Mouse (Mus musculus) kidney, adult 9 months (tissue): ENCODE results near the gene Aff3.
A peak's percentile ranks its signal among the peaks of the same experiment; 100 is the strongest.

Experiments
- DNase-seq: peaks from one replicate; pipeline ENCODE4 v3.0.0; 2022

The Aff3 gene

DNA sequence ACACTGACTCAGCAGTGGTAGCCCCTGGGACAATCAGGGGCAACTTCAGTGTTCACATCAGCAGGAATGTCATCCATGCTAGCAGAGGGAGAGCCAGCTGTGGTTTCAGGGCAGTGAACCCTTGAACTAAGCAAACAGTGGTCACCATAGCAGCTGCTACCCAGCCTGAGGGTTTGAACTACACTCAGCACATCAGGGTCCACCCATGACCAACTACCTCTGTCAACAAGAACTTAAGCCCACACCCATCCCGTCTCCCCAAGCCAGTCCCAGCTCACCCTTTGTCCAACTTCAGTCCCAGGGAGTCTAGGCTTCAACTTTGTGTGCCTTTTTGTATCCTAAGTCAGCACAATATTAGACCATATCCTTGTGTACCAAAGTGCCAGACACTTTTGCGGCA lies 176.9 kb downstream of the Aff3 start:
- DNase-seq: no peak

GRCm38 (mm10) chr1:38483191-38483590 lies 181.6 kb downstream of the Aff3 start:
- DNase-seq: no peak

- DNase-seq: no peak
Observed at GRCm38 (mm10) chr1:38478246-38478743, 186.5 kb downstream of the Aff3 start.

DNA sequence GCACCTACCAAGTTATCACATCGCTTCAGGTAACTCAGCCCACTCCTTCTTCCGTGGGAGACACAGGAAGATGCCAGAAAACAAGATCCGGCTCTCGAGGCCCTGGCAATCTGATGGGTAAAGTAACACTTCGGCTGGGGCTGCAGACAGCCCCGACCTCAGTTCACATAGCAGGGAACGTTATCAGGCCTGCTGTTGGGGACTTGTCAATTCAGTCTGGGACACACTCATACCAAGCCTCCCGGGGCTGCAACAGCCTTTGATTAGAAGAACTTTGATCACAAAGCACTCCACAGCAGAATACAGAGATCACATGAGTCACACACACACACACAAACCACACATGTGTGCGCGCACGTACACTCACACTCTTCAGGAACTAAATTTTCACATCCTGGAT lies 193.9 kb downstream of the Aff3 start:
- no peak for DNase-seq

- no peak for DNase-seq
Observed at GRCm38 (mm10) chr1:38470166-38470565, 194.6 kb downstream of the Aff3 start.

DNA sequence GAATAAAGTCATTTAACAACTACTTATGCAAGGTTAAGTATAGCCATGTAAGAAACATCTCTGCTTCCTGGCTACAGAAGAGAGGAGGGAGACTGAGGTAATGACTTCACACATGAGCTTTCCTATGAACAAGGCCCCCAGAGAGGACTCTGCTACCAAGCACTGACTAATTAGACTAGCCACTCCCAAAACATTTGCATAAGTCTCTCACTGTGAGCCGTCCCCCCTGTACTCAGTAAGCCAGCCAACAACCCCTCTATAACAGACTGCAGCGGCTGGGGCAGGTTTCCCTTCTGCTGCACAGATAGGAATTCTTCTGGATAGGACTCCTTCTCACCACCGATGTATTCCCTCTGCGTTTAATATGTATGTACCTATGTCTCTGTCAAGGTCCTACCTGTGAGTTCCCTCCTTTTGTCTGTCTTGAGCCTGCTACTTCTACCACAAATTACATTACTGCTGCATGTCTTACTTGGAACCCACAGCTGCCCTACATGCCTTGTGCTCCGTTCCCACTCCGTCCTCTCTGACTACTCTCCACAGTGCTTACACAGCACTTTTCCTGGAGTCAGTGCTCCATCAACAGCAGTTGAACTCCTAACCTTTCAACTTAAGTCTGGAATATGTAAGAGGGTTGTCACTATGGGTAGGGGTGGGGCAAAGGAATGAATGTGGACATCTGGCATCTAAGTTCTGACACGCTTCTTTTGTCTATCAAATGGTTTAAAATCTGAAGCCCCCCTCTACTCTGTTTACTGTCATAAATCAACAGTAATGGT lies 197.3 kb downstream of the Aff3 start:
- no peak for DNase-seq

DNA sequence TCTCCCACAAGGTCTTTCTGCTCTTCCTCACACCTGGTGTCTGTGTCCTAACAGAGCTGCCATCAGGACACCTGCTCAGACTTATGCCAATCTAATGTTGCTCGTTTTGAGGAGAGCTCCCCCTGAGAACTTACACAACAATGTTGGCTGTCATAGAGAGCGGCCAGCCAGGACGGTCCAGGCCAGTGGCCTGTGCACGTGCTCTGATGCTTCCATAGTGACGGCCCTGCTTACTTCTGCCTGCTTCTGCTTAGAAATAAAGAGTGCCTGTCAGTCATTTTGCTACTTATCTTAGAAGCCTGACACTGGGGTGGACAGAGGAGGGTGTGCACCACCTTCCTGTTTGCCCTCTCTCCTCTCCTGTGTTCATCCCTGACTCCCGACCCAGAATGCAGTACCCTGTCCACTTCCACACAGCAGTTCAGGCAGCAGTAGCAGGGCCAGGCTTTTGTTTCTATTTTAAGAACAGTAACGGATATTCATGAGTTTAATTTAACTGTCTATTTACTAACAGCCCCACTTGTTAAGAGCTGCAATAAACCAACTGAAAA lies 208.0 kb downstream of the Aff3 start:
- DNase-seq: no peak

- no peak for DNase-seq
Observed at GRCm38 (mm10) chr1:38454921-38455320, 209.8 kb downstream of the Aff3 start.

GRCm38 (mm10) chr1:38451367-38451766 lies 213.4 kb downstream of the Aff3 start:
- no peak for DNase-seq

- DNase-seq: no peak
Observed at GRCm38 (mm10) chr1:38450677-38451076, 214.1 kb downstream of the Aff3 start.

GRCm38 (mm10) chr1:38449816-38450478 lies 214.8 kb downstream of the Aff3 start:
- no peak for DNase-seq

- DNase-seq: no peak
Observed at GRCm38 (mm10) chr1:38448854-38449253, 215.9 kb downstream of the Aff3 start.

- no peak for DNase-seq
Observed at GRCm38 (mm10) chr1:38447581-38447980, 217.2 kb downstream of the Aff3 start.

- no peak for DNase-seq
Observed at GRCm38 (mm10) chr1:38446152-38446820, 218.5 kb downstream of the Aff3 start.

- no peak for DNase-seq
Observed at GRCm38 (mm10) chr1:38442887-38443286, 221.9 kb downstream of the Aff3 start.

GRCm38 (mm10) chr1:38442479-38442878 lies 222.3 kb downstream of the Aff3 start:
- DNase-seq: no peak

GRCm38 (mm10) chr1:38441800-38442199 lies 223.0 kb downstream of the Aff3 start:
- no peak for DNase-seq

DNA sequence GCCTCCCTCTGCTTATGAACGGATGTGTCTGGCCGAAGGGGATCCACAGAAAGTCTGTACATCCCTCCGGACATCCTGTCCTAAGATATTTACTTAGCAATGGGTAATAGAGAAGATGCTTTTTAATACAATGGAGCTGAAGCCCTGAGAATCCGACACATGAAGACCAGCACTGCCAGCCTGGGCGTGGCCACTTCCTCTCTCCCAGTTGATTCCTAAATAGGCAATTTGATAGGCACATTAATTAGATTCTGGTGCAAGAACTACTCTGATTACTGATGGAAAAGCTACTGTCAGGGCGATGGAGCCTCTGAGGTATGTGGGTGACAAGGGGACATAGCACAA lies 224.3 kb downstream of the Aff3 start:
- DNase-seq: no peak

- DNase-seq: peak; percentile 15
Observed at GRCm38 (mm10) chr1:38439751-38440470, 224.8 kb downstream of the Aff3 start.

- no peak for DNase-seq
Observed at GRCm38 (mm10) chr1:38438447-38438846, 226.3 kb downstream of the Aff3 start.

DNA sequence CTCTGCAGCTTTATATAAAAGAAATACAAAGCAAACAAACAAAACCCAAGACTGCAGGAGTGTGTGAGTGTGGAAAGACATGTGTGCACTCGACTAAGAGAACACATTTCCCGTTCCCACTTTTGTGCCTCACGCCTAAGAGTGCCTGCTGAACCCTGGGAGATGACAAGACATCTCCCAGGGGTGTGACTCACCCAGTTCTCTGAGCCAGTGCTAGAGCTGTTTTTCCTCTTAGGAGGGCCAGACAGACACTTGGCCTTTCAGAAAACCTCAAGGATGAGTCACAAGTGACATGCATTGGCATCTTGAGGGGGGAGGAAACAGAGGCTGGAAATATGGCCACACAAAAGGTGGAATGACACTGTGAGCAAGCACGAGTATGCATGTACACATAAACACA lies 227.1 kb downstream of the Aff3 start:
- no peak for DNase-seq

DNA sequence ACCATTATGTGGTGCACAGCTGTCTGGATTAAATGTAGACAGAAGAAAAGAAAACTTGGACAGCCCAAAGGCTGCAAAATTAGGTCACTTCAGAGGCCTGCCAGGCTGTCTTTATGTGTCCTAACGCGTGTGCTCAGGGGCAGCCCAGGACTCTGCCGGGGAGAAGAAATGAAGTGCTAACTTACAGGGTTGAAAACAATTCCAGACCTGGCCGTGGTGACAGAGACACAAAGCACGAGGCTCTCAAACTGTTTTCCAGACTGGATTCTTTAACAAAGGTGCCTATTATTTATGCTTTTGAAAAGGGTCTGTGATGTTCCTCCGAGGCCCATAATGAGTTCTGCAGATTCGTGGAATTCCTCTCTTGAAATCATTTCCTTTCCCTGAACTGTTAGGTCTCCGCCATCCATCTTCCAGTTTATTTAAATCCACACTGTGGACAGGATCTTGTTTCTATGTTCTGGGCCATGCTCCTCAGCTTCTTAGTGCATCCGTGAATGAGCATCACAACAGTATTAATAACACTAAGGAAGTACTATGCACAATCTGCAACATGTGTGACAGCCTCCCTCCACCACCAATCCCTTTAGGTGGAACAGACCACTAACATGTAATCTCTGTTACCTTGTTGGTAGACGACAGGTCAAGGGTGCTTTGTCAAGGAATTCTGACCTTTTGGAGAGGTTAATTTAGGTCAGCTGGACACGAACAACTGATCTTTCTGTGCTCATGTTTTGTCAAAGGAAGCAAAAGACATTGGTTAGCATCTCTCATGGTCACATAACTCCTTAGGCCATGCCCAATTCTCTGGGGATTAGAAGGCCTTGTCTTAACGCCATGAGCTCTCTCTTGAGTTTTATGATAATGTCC lies 228.0 kb downstream of the Aff3 start:
- DNase-seq: no peak
